Comparison of ENCODE assay signal across 8 mouse cellular contexts in the genomic region with DNA sequence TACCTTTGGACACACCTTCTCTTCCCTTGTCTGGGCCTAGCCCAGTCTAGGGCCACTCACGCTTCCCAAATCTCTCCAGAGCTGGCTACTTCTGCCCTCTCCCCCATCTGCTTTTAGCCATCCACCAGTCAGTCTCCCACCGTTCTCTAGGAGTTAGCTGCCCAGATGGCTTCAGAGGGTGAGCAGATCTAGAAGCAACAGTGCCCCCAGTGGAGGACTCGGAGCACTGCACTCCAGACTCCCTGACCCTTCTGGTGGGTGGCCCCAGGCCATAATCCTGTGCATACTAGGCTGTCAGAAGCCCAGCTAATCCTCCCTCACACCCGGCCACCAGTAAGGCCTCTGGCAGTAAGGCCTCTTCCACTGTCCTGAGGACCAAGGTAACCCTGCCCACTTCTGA. TPM values are rescaled to one million over a fixed set of nuclear protein-coding genes. Genes with fewer than 3 reads are reported as not detected.
DNase-seq lines count a peak whose midpoint lies in the region.

No protein-coding gene starts in this region.

- peak; percentile 56 for DNase-seq in CD4-positive helper T cell, adult 2 months (ENCODE audit: low read depth, low spot score)
- DNase-seq in T-cell, adult 2 months (ENCODE audit: low spot score) = peak; percentile 45
- DNase-seq in cerebellum, postnatal 14 days = peak; percentile 93 to 96
- DNase-seq in gastrocnemius, adult 18-20 months (ENCODE audit: low spot score) = peak; percentile 65
- DNase-seq in kidney, adult 18-20 months = peak; percentile 55
- peak; percentile 26 to 46 for DNase-seq in lung, adult 18-20 months
- DNase-seq in ovary, adult 18-20 months (ENCODE audit: low spot score) = peak; percentile 16
- peak; percentile 11 to 69 for DNase-seq in thymus, postnatal 10 days (ENCODE audit: low spot score in 2 of 2)

RNA-seq across cellular contexts. Expression of a gene that starts 43.8 kb away (rescaled TPM):
- under 1 TPM; 0.09 TPM for total RNA-seq in gastrocnemius, adult 18-20 months (2021)

RNA-seq across cellular contexts. Expression of a gene that starts 48.9 kb away (rescaled TPM):
- total RNA-seq in gastrocnemius, adult 18-20 months (2021) = 10 to 100 TPM; 31.9 to 35.6 TPM

RNA-seq across cellular contexts. Expression of a gene that starts 52.1 kb away (rescaled TPM):
- total RNA-seq in gastrocnemius, adult 18-20 months (2021) = not detected

RNA-seq across cellular contexts. Expression of a gene that starts 54.0 kb away (rescaled TPM):
- 10 to 100 TPM; 11.2 to 12.6 TPM for total RNA-seq in gastrocnemius, adult 18-20 months (2021)

Comparison
In these comparisons a context has a peak if more than half of its experiments do, and no peak if none do; other contexts are left out.
1. Peak in every context shown above with its lines: DNase-seq.
2. DNase-seq: peak in every context shown above with its lines; median percentile 94 in cerebellum, postnatal 14 days; 65 in gastrocnemius, adult 18-20 months; 56 in CD4-positive helper T cell, adult 2 months; 55 in kidney, adult 18-20 months; 45 in T-cell, adult 2 months; 40 in thymus, postnatal 10 days; 36 in lung, adult 18-20 months; 16 in ovary, adult 18-20 months.